Comparison of ENCODE assay signal across 12 mouse cellular contexts in genomic region chr5:112895674-112896654, GRCm38 (mm10). TPM values are rescaled to one million over a fixed set of nuclear protein-coding genes. Genes with fewer than 3 reads are reported as not detected.
DNase-seq lines count a peak whose midpoint lies in the region; ATAC-seq and TF ChIP-seq lines count a peak whose summit lies in the region.
"Had no signal": no experiment of that assay in that cellular context is flagged by ENCODE, and none has a peak within 500 bp of the region (broad histone marks: within the 10 kb centered on the region; RNA-seq: fewer than 3 reads in every experiment).

Myo18b (minus strand) TSS chr5:112896362.

- no peak for TF ChIP-seq EP300 in stomach, postnatal 0 days (optimal IDR thresholded peaks at IDR 0.05)

- H3K4me3 ChIP-seq in stomach, embryonic 14.5 days (ENCODE audit: low read depth, low read length): no peak within 1 kb of the TSS
- H3K4me3 ChIP-seq in stomach, postnatal 0 days (ENCODE audit: low read depth, low read length): no peak within 1 kb of the TSS
- peak within 1 kb of the TSS; percentile 56 for H3K4me3 ChIP-seq in heart, embryonic 15.5 days
- 0 out of 2 replicates have a peak within 1 kb of the TSS, but pooled peaks have one; percentile 4 for H3K4me3 ChIP-seq in small intestine, adult 2 months (ENCODE audit: low read depth, low read length)
- no peak within 1 kb of the TSS for H3K4me3 ChIP-seq in thymus, adult 2 months (ENCODE audit: control insufficient read depth, insufficient read depth, low read length)
- H3K4me3 ChIP-seq: liver, embryonic 15.5 days had no signal

- H3K4me2 ChIP-seq in stomach, embryonic 14.5 days (replicated peaks; ENCODE audit: low read depth, low read length): no peak within 1 kb of the TSS
- H3K4me2 ChIP-seq in stomach, postnatal 0 days (replicated peaks; ENCODE audit: low read depth): no peak within 1 kb of the TSS
- peak within 1 kb of the TSS; percentile 52 for H3K4me2 ChIP-seq in heart, embryonic 15.5 days
- H3K4me2 ChIP-seq: liver, embryonic 15.5 days had no signal

- no peaks in the 10 kb centered on the region for H3K36me3 ChIP-seq in stomach, embryonic 14.5 days (ENCODE audit: control insufficient read depth, insufficient read depth, low read length)
- H3K36me3 ChIP-seq in stomach, postnatal 0 days (ENCODE audit: control insufficient read depth, insufficient read depth, low read length): no peaks in the 10 kb centered on the region
- H3K36me3 ChIP-seq in heart, embryonic 15.5 days: 0 out of 2 replicates have a peak, but pooled peaks cover 4% of the 10 kb centered on the region
- no peaks in the 10 kb centered on the region for H3K36me3 ChIP-seq in small intestine, adult 2 months (ENCODE audit: control insufficient read depth, insufficient read depth, low read length)
- no peaks in the 10 kb centered on the region for H3K36me3 ChIP-seq in thymus, adult 2 months (ENCODE audit: control insufficient read depth, insufficient read depth, low read length)
- H3K36me3 ChIP-seq: liver, embryonic 15.5 days had no signal

- TF ChIP-seq CTCF in stomach, postnatal 0 days (IDR thresholded peaks at IDR 0.05; ENCODE audit: low read depth): no peak
- TF ChIP-seq CTCF in small intestine, adult 2 months (IDR thresholded peaks at IDR 0.05; ENCODE audit: extremely low read depth, insufficient read length, insufficient replicate concordance, low read depth, low read length): no peak
- TF ChIP-seq CTCF in thymus, adult 2 months (IDR thresholded peaks at IDR 0.05; ENCODE audit: borderline replicate concordance, control insufficient read depth, extremely low read depth, insufficient read depth, low read length, poor library complexity): no peak

- no peaks in the 10 kb centered on the region for H3K27me3 ChIP-seq in stomach, embryonic 14.5 days (ENCODE audit: control insufficient read depth, insufficient read depth, low read length)
- no peaks in the 10 kb centered on the region for H3K27me3 ChIP-seq in stomach, postnatal 0 days (ENCODE audit: control insufficient read depth, insufficient read depth, low read length)
- no peaks in the 10 kb centered on the region for H3K27me3 ChIP-seq in heart, embryonic 15.5 days
- no peaks in the 10 kb centered on the region for H3K27me3 ChIP-seq in small intestine, adult 2 months (ENCODE audit: control insufficient read depth, insufficient read depth, low read length)
- H3K27me3 ChIP-seq in thymus, adult 2 months (ENCODE audit: control insufficient read depth, insufficient read depth, low read length): no peaks in the 10 kb centered on the region
- H3K27me3 ChIP-seq: liver, embryonic 15.5 days had no signal

- 80% methylated on average over 17 of the region's 17 CpGs for WGBS in stomach, embryonic 14.5 days
- 67% methylated on average over 16 of the region's 17 CpGs for WGBS in stomach, postnatal 0 days
- 40% methylated on average over 17 of the region's 17 CpGs for WGBS in heart, embryonic 15.5 days
- 72% methylated on average over 17 of the region's 17 CpGs for WGBS in small intestine, adult 2 months
- 85% methylated on average over 17 of the region's 17 CpGs for WGBS in thymus, adult 2 months

- peak; percentile 10; the same call in 1 of the 2 replicates for ATAC-seq in stomach, embryonic 14.5 days (ENCODE audit: insufficient number of reproducible peaks, insufficient read depth, low FRiP score, low read depth)
- no peak for ATAC-seq in stomach, postnatal 0 days (ENCODE audit: low FRiP score, low TSS enrichment)
- peak; percentile 93 for ATAC-seq in heart, embryonic 15.5 days (replicated peaks; ENCODE audit: insufficient number of reproducible peaks, insufficient read depth, low FRiP score, low read depth)
- ATAC-seq: intestine, embryonic 16.5 days had no signal

- H3K9ac ChIP-seq in stomach, embryonic 14.5 days (replicated peaks; ENCODE audit: low read depth, low read length): no peak within 1 kb of the TSS
- H3K9ac ChIP-seq in stomach, postnatal 0 days (ENCODE audit: low read length): no peak within 1 kb of the TSS
- H3K9ac ChIP-seq in heart, embryonic 15.5 days: peak within 1 kb of the TSS; percentile 48
- H3K9ac ChIP-seq: liver, embryonic 15.5 days had no signal

- TF ChIP-seq POLR2A in small intestine, adult 2 months (IDR thresholded peaks at IDR 0.05; ENCODE audit: low read depth, low read length): no peak
- no peak for TF ChIP-seq POLR2A in thymus, adult 2 months (IDR thresholded peaks at IDR 0.05; ENCODE audit: control insufficient read depth, extremely low read depth, insufficient read depth, low read length, poor library complexity)

- DNase-seq in stomach, postnatal 0 days (ENCODE audit: low spot score): no peak
- DNase-seq in gastrocnemius, postnatal 4 days (ENCODE audit: low spot score in 2 of 2): peak in 1 of 2 experiments; percentile 55
- DNase-seq in thymus, adult 2 months: no peak
- no peak for DNase-seq in kidney, postnatal 10 days
- DNase-seq: cerebellum, adult 2 months; right cerebral cortex, adult 18-20 months had no signal

- H3K4me1 ChIP-seq in stomach, embryonic 14.5 days (ENCODE audit: control insufficient read depth, insufficient read depth, low read length): no peaks in the 10 kb centered on the region
- no peaks in the 10 kb centered on the region for H3K4me1 ChIP-seq in stomach, postnatal 0 days (replicated peaks; ENCODE audit: control insufficient read depth, insufficient read depth)
- H3K4me1 ChIP-seq in heart, embryonic 15.5 days (replicated peaks): peaks cover 31% of the 10 kb centered on the region
- H3K4me1 ChIP-seq in small intestine, adult 2 months (ENCODE audit: control insufficient read depth, insufficient read depth, insufficient read length, low read length): no peaks in the 10 kb centered on the region
- H3K4me1 ChIP-seq in thymus, adult 2 months (replicated peaks; ENCODE audit: control insufficient read depth, insufficient read depth, low read length): no peaks in the 10 kb centered on the region
- H3K4me1 ChIP-seq: liver, embryonic 15.5 days had no signal

- no peaks in the 10 kb centered on the region for H3K9me3 ChIP-seq in stomach, embryonic 14.5 days (ENCODE audit: control insufficient read depth, low read depth, low read length)
- H3K9me3 ChIP-seq in stomach, postnatal 0 days (ENCODE audit: control insufficient read depth, low read length): no peaks in the 10 kb centered on the region
- H3K9me3 ChIP-seq in heart, embryonic 15.5 days (replicated peaks): no peaks in the 10 kb centered on the region
- H3K9me3 ChIP-seq: liver, embryonic 15.5 days had no signal

- no peak within 1 kb of the TSS for H3K27ac ChIP-seq in stomach, embryonic 14.5 days (ENCODE audit: low read length)
- no peak within 1 kb of the TSS for H3K27ac ChIP-seq in stomach, postnatal 0 days (replicated peaks)
- H3K27ac ChIP-seq in heart, embryonic 15.5 days: peak within 1 kb of the TSS; percentile 98
- H3K27ac ChIP-seq in small intestine, adult 2 months (ENCODE audit: insufficient read depth, low read depth, low read length): no peak within 1 kb of the TSS
- no peak within 1 kb of the TSS for H3K27ac ChIP-seq in thymus, adult 2 months (ENCODE audit: control insufficient read depth, insufficient read depth, low read length)
- H3K27ac ChIP-seq: liver, embryonic 15.5 days had no signal

RNA-seq across cellular contexts. Expression of gene Myo18b, which starts in this region (rescaled TPM):
- polyA plus RNA-seq in stomach, embryonic 14.5 days (2014; fragmentation: Nextera tagmentation; extraction: Ambion mirVana): 0.69 and 0.77 TPM in 2 replicates
- polyA plus RNA-seq in stomach, postnatal 0 days (2015; fragmentation: Nextera tagmentation; extraction: Ambion mirVana): 0.15 and 0.17 TPM in 2 replicates
- 100 to 1,000 TPM; 213 TPM for total RNA-seq in gastrocnemius, postnatal 4 days (2021)
- polyA plus RNA-seq in heart, embryonic 15.5 days (2015; fragmentation: Nextera tagmentation; extraction: Ambion mirVana): 22.5 and 22.6 TPM in 2 replicates
- 0.37 and 0.38 TPM in 2 replicates for polyA plus RNA-seq in small intestine, adult 2 months (2012; rRNA removed)
- 0.36 and 3.8 TPM in 2 replicates for polyA plus RNA-seq in thymus, adult 2 months (2012; rRNA removed)
- total RNA-seq: monocyte, adult 5-6 weeks had no signal

Comparison
In these comparisons a context has a peak if more than half of its experiments do, and no peak if none do; other contexts are left out.
1. Peak in ATAC-seq in stomach, embryonic 14.5 days; RNA of the gene not detected or under 1 TPM.
2. H3K4me3 ChIP-seq: peak in heart, embryonic 15.5 days (single experiment) and small intestine, adult 2 months (single experiment); none in stomach, embryonic 14.5 days (single experiment), stomach, postnatal 0 days (single experiment) and thymus, adult 2 months (single experiment).